Mouse (Mus musculus) hindbrain, postnatal 0 days (tissue): ENCODE results near the gene Crim1. TPM values are rescaled to one million over a fixed set of nuclear protein-coding genes. Genes with fewer than 3 reads are reported as not detected.
"Not testable (repeated sequence)": the region's sequence is repeated elsewhere in the genome, so short reads cannot be mapped to it uniquely, and the experiment has no call there.

ENCODE experiments used
- ATAC-seq: fragments of 200-750 bp; cut with Nextera tagmentation; 2 replicates; pipeline ENCODE4 v1.8.0; 2017; ENCODE audit warnings: mild to moderate bottlenecking, moderate TSS enrichment, moderate library complexity
- DNase-seq: peaks from one replicate; pipeline ENCODE4 v3.0.0-alpha.2; 2015; ENCODE audit warnings: low spot score
- H3K27ac ChIP-seq: fragments of 300-500 bp; sonication (generic); 2 replicates; pipeline ENCODE4 v1.5.1; 2014; ENCODE audit warnings: mild to moderate bottlenecking
- H3K27me3 ChIP-seq: fragments of 300-500 bp; sonication (generic); 2 replicates; pipeline ENCODE4 v1.6.1; 2014; ENCODE audit warnings: low read length, mixed read lengths; ENCODE audit not compliant: insufficient read depth
- H3K36me3 ChIP-seq: fragments of 300-500 bp; sonication (generic); 2 replicates; pipeline ENCODE4 v1.6.1; 2014; ENCODE audit warnings: low read length, mixed read lengths; ENCODE audit not compliant: insufficient read depth
- H3K4me1 ChIP-seq: fragments of 300-500 bp; sonication (generic); 2 replicates; pipeline ENCODE4 v1.6.1; 2014; ENCODE audit warnings: antibody characterized with exemption, low read length, mixed read lengths; ENCODE audit not compliant: insufficient read depth
- H3K4me2 ChIP-seq: fragments of 300-500 bp; sonication (generic); 2 replicates; pipeline ENCODE4 v1.6.1; 2014; ENCODE audit warnings: low read depth, mild to moderate bottlenecking, low read length, moderate library complexity, mixed read lengths
- H3K4me3 ChIP-seq: fragments of 300-500 bp; sonication (generic); 2 replicates; pipeline ENCODE4 v1.5.1; 2014; ENCODE audit warnings: low read length
- H3K9ac ChIP-seq: fragments of 300-500 bp; sonication (generic); replicated peaks from 2 replicates; pipeline ENCODE4 v1.6.1; 2014; ENCODE audit warnings: mild to moderate bottlenecking, low read length, moderate library complexity, mixed read lengths
- H3K9me3 ChIP-seq: fragments of 300-500 bp; sonication (generic); 2 replicates; pipeline ENCODE4 v1.6.1; 2016; ENCODE audit warnings: low read length, mixed read lengths
- CTCF ChIP-seq: IDR thresholded peaks from 2 replicates; pipeline ENCODE4 v1.5.1; 2016; ENCODE audit warnings: antibody characterized with exemption, control low read depth, low read depth
- WGBS: fragments of 180-500 bp; shearing (Covaris S2); extraction: QIAGEN DNeasy Blood & Tissue Kit; methylation state at CpG from one replicate; pipeline ENCODE4 v1.1.7; 2014; 5-methylcytosine and 5-hydroxymethylcytosine counted together
- polyA plus RNA-seq: library from polyadenylated mRNA; unstranded; fragments of >200 nt; fragmentation: Nextera tagmentation; extraction: Ambion mirVana; gene quantifications from 2 replicates; pipeline ENCODE4 v1.2.1, GENCODE M21; 2015
- total RNA-seq: library from RNA; depleted of rRNA; stranded (reverse); fragments of >200 nt; gene quantifications from 2 replicates; pipeline ENCODE4 v1.2.3, GENCODE M21; 2014

Crim1 gene
- total and polyA plus RNA-seq, 2 experiments from 2014 or later, result 14.6 to 143 TPM

- 61% methylated on average over 4 of the region's 4 CpGs for WGBS
Measured at GRCm38 (mm10) chr17:78245444-78245843, 45.4 kb downstream of the Crim1 start.

GRCm38 (mm10) chr17:78246634-78247383 lies 46.8 kb downstream of the Crim1 start:
- Histone ChIP-seq H3K4me1 (no peaks in the 10 kb centered on the region), H3K9ac (no peak overlapping the region), H3K27ac (no peak overlapping the region), H3K36me3 (no peaks in the 10 kb centered on the region), H3K4me3 (no peak overlapping the region), H3K9me3 (no peaks in the 10 kb centered on the region), H3K27me3 (no peaks in the 10 kb centered on the region), H3K4me2 (no peak overlapping the region)
- ATAC-seq (no peak), DNase-seq (no peak)
- WGBS, result 51% methylated on average over 11 of the region's 11 CpGs
- no peak for TF ChIP-seq CTCF

More at GRCm38 (mm10) chr17:78245444-78245843, 45.4 kb downstream of the Crim1 start:
- no peaks in the 10 kb centered on the region for H3K4me1 ChIP-seq
- no peaks in the 10 kb centered on the region for H3K9me3 ChIP-seq
- no peak for DNase-seq
- H3K27me3 ChIP-seq, result no peaks in the 10 kb centered on the region
- no peak overlapping the region for H3K4me2 ChIP-seq
- no peak for TF ChIP-seq CTCF
- no peak overlapping the region for H3K4me3 ChIP-seq
- H3K27ac ChIP-seq, result no peak overlapping the region
- ATAC-seq, result no peak
- no peaks in the 10 kb centered on the region for H3K36me3 ChIP-seq
- no peak overlapping the region for H3K9ac ChIP-seq

GRCm38 (mm10) chr17:78248197-78248596 lies 48.1 kb downstream of the Crim1 start:
- H3K4me3 ChIP-seq, result no peak overlapping the region
- ATAC-seq, result no peak
- DNase-seq, result no peak
- TF ChIP-seq CTCF, result no peak
- no peak overlapping the region for H3K27ac ChIP-seq
- no peak overlapping the region for H3K4me2 ChIP-seq
- no peaks in the 10 kb centered on the region for H3K36me3 ChIP-seq
- 78% methylated on average over 5 of the region's 5 CpGs for WGBS
- no peaks in the 10 kb centered on the region for H3K4me1 ChIP-seq
- no peaks in the 10 kb centered on the region for H3K9me3 ChIP-seq
- no peaks in the 10 kb centered on the region for H3K27me3 ChIP-seq
- no peak overlapping the region for H3K9ac ChIP-seq

- ATAC-seq, result no peak
- Histone ChIP-seq H3K27me3 (no peaks in the 10 kb centered on the region), H3K4me1 (no peaks in the 10 kb centered on the region), H3K9me3 (no peaks in the 10 kb centered on the region), H3K9ac (no peak overlapping the region), H3K36me3 (no peaks in the 10 kb centered on the region), H3K27ac (no peak overlapping the region), H3K4me2 (no peak overlapping the region), H3K4me3 (no peak overlapping the region)
- DNase-seq, result no peak
- WGBS, result 69% methylated on average over 3 of the region's 3 CpGs
- no peak for TF ChIP-seq CTCF
Measured at GRCm38 (mm10) chr17:78248943-78249342, 48.9 kb downstream of the Crim1 start.

GRCm38 (mm10) chr17:78250149-78250938 lies 50.3 kb downstream of the Crim1 start:
- H3K9ac ChIP-seq, result no peak overlapping the region
- WGBS, result 77% methylated on average over 14 of the region's 14 CpGs
- no peaks in the 10 kb centered on the region for H3K36me3 ChIP-seq

GRCm38 (mm10) chr17:78253587-78253986 lies 53.5 kb downstream of the Crim1 start:
- not testable (repeated sequence) for H3K27ac ChIP-seq, DNase-seq, H3K4me3 ChIP-seq, H3K4me2 ChIP-seq, H3K27me3 ChIP-seq, ATAC-seq, H3K9ac ChIP-seq, H3K4me1 ChIP-seq, H3K9me3 ChIP-seq, H3K36me3 ChIP-seq
- 87% methylated on average over 2 of the region's 2 CpGs for WGBS

More at GRCm38 (mm10) chr17:78250149-78250938, 50.3 kb downstream of the Crim1 start:
- H3K27ac ChIP-seq, result no peak overlapping the region
- no peaks in the 10 kb centered on the region for H3K9me3 ChIP-seq
- DNase-seq (no peak), ATAC-seq (no peak)
- H3K4me2 ChIP-seq, result no peak overlapping the region
- TF ChIP-seq CTCF, result no peak
- peaks cover 4% of the 10 kb centered on the region; the same call in 1 of the 2 replicates for H3K4me1 ChIP-seq
- H3K4me3 ChIP-seq, result no peak overlapping the region
- no peaks in the 10 kb centered on the region for H3K27me3 ChIP-seq
